Mouse (Mus musculus) cerebellum, adult 9-10 months (tissue): Measurements from ENCODE around the gene Rack1.
A peak's percentile ranks its signal among the peaks of the same experiment; 100 is the strongest.

Experiments used
- DNase-seq: peaks from one replicate; pipeline ENCODE4 v3.0.0; 2022

Rack1 gene

DNA sequence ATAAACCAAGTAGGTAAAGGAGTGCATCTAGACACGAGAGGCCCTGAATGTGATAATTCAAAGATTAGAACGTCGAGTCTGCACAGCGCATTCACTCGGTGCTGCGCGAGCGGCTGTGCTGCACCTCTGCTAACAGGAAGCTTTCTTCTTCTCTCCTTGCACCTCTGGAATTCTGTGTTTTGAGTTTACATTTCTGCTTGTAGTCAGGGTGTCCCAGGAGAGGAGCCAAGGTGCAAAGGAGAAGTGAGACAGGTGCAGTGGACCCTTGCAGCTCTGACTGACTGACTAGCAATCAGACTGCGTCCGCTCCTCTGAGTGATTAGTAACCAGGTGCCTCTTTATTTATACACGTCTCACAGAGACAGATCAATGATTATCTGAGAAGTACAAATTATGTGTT, 43.1 kb downstream of the Rack1 start:
- no peak for DNase-seq

DNA sequence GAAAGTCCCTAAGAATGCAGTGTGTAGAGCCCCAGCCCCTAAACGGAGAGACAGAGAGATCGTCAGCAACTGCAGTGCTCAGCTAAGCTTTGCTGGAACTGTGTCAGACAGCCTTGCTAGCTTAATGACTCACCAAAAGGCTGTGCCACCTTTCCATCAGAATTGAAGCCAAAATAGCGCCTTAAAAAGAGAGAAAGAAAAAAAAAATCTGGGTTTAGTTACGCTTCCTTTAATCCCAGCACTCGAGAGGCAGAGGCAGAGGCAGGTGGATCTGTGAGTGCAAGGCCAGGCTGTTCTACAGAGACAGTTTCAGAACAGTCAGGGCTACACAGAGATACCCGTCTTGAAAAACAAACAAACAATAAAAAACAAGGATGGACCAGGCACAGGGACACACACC, 44.2 kb downstream of the Rack1 start:
- DNase-seq = peak; percentile 29

DNA sequence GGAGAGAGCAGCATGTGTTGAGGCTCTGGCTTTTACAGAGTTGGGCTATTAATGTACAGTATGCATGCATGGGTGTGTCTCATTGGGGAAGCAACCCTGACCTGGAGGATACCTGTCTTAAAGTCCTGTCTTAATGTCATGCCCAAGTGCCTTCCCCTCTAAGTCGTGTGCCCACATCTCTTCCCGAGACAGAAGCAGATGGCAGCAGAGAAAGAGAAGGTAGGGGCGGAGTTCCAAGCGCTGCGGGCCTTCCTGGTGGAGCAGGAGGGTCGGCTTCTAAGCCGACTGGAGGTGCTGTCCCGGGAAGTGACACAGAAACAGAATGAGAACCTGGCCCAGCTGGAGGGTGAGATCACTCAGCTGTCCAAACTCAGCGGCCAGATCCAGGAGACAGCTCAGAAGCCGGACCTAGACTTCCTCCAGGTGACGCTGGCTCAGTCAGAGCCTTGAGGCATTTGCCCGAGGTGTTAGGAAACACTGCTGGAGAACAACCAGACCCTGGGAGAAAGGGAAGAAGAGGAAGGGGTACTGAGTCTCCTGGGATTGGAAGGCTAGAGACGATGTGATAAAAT, 45.2 kb downstream of the Rack1 start:
- no peak for DNase-seq

DNA sequence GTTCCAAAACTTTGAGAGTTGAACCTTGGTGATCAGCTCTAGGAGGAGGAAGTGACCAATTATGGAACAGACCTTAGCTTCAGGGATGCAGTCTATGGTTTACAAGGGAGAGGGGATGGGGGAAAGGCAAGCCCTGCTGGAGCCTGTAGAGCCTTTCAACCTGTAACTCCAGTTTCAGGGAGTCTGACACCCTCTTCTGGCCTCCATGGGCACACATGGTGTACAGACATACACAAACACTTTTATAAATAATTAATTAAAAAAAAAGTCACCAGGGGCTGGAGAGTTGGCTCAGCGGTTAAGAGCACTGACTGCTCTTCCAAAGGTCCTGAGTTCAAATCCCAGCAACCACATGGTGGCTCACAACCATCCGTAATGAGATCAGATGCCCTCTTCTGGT, 46.2 kb downstream of the Rack1 start:
- DNase-seq = peak; percentile 11

DNA sequence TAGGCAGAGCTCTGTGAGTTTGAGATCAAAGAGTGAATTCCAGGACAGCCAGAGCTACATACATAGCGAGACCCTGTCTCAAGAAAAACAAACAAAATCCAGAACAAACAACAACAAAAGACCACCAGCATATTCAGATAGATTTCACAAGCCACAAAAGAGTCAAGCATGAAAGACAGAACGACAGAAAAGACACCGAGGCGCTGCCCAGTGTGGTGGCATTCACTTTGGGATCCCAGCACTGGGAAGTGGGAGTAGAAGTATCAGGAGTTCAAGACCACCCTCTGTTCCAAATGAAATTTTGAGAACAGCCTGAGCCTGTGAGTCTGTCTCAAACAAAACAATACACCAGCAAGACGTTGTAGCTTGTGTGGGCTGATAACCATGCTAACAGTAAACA, 46.7 kb downstream of the Rack1 start:
- DNase-seq = no peak

DNA sequence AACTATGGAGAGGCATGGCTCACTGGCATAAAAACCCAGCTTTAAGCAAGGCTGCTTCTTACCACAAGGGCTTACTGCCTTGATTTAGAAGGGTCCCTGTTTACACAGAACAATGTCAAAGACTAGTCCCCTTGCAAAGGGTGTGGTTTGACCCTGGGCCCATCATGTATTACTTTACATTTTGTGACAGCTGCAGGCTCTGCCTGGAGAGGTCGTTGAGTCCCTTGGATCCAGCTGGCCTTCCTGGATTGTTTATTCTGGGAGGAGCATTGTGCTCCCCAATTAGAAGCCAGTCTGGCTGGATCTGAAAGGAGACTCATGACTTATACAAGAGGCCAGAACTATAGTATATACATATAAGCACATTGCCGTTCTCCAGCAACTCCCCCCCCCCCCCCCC, 50.1 kb downstream of the Rack1 start:
- no peak for DNase-seq

DNA sequence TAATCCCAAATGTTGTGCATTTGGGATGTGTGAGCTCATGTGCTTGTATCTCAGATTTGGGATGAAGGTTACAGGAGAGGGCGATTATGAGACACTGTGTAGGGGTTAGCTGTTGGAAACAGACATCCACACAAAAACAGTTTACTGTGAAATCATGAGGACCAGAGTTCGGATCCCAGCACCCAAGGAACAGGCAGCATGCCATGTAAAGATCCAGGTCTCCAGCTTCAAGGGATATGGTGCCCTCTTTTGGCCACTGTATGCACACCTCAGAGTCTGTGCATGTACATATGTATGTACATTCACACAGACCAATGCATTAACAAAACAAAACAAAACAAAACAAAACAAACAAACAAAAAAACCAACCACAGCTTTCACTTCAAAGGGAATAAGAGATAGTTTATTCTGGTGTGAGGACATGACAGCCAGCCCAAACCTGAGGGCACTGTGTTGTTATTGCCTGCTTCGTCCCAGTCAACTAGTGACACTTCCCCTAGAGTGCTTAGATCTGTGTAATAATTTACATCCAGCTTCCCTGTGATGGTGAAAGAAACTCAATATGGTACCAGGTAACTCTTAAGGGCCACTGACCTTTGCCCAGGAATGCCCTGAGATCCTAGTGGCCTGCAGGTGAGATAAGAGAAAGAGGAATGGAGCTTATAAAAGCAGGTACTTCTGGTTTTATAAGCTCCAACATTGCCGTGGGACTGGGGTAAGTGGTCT, 51.3 kb downstream of the Rack1 start:
- DNase-seq = no peak

DNA sequence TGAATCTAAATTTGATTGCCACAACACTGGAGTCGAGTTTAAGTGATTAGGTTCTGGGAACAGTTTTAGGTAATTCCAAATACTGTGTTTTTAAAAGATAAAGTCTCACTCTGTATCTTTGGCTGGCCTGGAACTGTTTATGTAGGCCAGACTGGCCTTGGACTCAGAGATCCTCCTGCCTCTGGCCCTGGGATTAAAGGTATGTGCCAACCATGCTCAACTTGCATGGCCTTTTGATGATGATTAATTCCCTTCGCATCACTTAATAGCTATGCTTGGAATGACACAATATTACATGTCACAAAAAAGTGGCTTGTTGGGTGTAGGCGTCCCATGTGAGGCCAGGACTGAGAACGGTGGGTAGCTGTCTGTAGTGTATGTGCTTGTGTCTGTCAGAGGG, 52.1 kb downstream of the Rack1 start:
- DNase-seq = no peak

DNA sequence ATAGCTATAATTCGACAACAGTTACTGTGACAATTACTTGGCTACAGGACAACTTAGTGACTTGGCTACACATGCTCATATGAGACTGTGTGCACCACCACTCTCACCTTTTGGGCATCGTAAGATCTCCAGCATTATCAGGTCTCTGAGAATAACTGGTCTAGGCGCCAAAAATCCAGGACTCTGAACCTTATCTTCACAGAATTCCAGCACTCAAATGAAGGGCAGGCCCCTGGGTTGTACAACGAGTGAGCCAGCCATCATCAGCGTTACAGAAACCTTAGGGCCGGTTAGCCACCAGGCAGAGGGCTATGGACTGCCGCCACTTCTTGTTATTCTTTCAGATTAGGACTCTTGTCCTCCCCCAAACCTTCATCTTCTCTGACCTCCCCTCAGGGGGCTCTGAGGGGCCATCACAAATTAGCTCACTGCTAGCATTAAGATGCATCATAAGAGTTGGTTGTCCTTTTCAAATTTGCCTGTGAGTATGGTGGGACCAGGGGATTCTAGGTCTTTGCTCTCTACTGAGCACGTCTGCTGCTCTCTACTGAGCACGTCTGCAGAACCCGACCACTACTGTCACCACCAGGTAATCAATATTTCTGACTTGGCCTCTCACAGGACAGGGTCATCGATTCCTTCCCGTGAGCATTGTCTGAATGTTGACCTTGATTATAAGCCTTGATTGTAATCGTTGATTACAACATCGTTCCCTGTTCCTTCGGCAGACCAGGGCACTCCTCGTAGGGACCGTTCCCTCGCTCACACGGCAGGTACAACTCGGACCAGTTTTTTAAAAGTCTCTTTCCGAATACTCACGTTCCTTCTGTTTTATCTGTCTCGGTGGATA, 52.7 kb downstream of the Rack1 start:
- peak; percentile 60 for DNase-seq

DNA sequence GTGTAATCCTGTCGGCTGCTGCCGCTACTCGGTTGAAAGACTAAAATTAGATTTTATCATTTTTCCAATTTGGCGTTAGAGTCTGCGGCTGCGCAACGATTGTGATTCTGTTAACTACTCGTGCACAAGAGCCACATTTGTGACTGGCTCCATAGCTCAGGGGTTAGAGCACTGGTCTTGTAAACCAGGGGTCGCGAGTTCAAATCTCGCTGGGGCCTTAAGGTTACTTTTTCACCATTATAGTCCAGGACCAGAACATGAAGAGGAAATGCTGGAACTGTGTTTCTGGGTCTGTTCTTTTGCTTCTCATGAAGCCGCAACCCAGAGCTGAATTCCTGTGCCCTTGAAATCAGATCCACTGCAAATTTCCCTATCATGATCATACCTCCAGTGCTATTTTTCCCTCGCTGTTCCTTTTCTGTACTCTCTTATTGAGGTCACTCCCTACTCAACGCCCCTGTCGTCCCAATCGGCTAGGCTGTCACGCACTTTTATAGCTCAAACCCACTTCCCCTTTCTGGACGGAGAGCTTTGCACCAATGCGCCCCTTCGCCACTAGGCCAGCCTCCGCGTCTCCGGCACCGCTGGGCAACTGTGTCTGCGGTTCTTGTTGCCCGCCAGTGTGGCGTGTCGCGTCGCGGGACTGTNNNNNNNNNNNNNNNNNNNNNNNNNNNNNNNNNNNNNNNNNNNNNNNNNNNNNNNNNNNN, 53.5 kb downstream of the Rack1 start:
- DNase-seq = peak; percentile 94
